Mouse (Mus musculus) kidney, embryonic 16.5 days (tissue): ENCODE results near the gene Bcor. TPM values are rescaled to one million over a fixed set of nuclear protein-coding genes. Genes with fewer than 3 reads are reported as not detected.

Source experiments
- ATAC-seq: fragments of 200-750 bp; cut with Nextera tagmentation; 2 replicates; pipeline ENCODE4 v1.8.0; 2017; ENCODE audit warnings: moderate TSS enrichment; ENCODE audit not compliant: low FRiP score, low TSS enrichment
- H3K27ac ChIP-seq: fragments of 300-500 bp; sonication (generic); 2 replicates; pipeline ENCODE4 v1.5.1; 2014; ENCODE audit warnings: low read length
- H3K27me3 ChIP-seq: fragments of 300-500 bp; sonication (generic); 2 replicates; pipeline ENCODE4 v1.6.1; 2014; ENCODE audit warnings: low read length, control low read depth, mixed read lengths; ENCODE audit not compliant: insufficient read depth
- H3K36me3 ChIP-seq: fragments of 300-500 bp; sonication (generic); 2 replicates; pipeline ENCODE4 v1.6.1; 2014; ENCODE audit warnings: low read length, control low read depth, mixed read lengths; ENCODE audit not compliant: insufficient read depth
- H3K4me1 ChIP-seq: fragments of 300-500 bp; sonication (generic); 2 replicates; pipeline ENCODE4 v1.6.1; 2014; ENCODE audit warnings: low read length, control low read depth, mixed read lengths; ENCODE audit not compliant: insufficient read depth
- H3K4me2 ChIP-seq: fragments of 300-500 bp; sonication (generic); replicated peaks from 2 replicates; pipeline ENCODE4 v1.6.1; 2014; ENCODE audit warnings: low read depth, low read length
- H3K4me3 ChIP-seq: fragments of 300-500 bp; sonication (generic); 2 replicates; pipeline ENCODE4 v1.5.1; 2014; ENCODE audit warnings: mild to moderate bottlenecking, low read length
- H3K9ac ChIP-seq: fragments of 300-500 bp; sonication (generic); replicated peaks from 2 replicates; pipeline ENCODE4 v1.6.1; 2014; ENCODE audit warnings: low read length
- H3K9me3 ChIP-seq: fragments of 300-500 bp; sonication (generic); 2 replicates; pipeline ENCODE4 v1.6.1; 2016; ENCODE audit warnings: low read length, control low read depth
- WGBS: fragments of 180-500 bp; shearing (Covaris S2); extraction: QIAGEN DNeasy Blood & Tissue Kit; methylation state at CpG from one replicate; pipeline ENCODE4 v1.1.7; 2014; 5-methylcytosine and 5-hydroxymethylcytosine counted together
- polyA plus RNA-seq: library from polyadenylated mRNA; unstranded; fragments of >200 nt; fragmentation: Nextera tagmentation; extraction: Ambion mirVana; gene quantifications from 2 replicates; pipeline ENCODE4 v1.2.1, GENCODE M21; 2015

Gene Bcor
- polyA plus RNA-seq, 1 experiment from 2014 or later = 16.7 TPM

- Histone ChIP-seq H3K9me3 (no peaks in the 10 kb centered on the region), H3K4me1 (peaks cover 9% of the 10 kb centered on the region), H3K4me3 (no peak overlapping the region), H3K9ac (no peak overlapping the region), H3K4me2 (no peak overlapping the region), H3K36me3 (no peaks in the 10 kb centered on the region), H3K27me3 (peaks cover 37% of the 10 kb centered on the region), H3K27ac (no peak overlapping the region)
- WGBS = 65% methylated on average over 1 of the region's 1 CpGs
- ATAC-seq = no peak
Observed at GRCm38 (mm10) chrX:12010660-12011059, 149.5 kb downstream of the Bcor start.

GRCm38 (mm10) chrX:12009046-12009445 is 151.1 kb downstream of the Bcor start:
- Histone ChIP-seq H3K27ac (no peak overlapping the region), H3K9me3 (no peaks in the 10 kb centered on the region), H3K4me3 (no peak overlapping the region), H3K9ac (no peak overlapping the region), H3K27me3 (peaks cover 52% of the 10 kb centered on the region), H3K4me2 (no peak overlapping the region), H3K4me1 (peaks cover 20% of the 10 kb centered on the region), H3K36me3 (no peaks in the 10 kb centered on the region)
- ATAC-seq = no peak
- 41% methylated on average over 3 of the region's 3 CpGs for WGBS

- ATAC-seq = no peak
- H3K4me1 ChIP-seq = peaks cover 25% of the 10 kb centered on the region
- H3K4me3 ChIP-seq = peak overlapping the region; percentile 46
- peaks cover 54% of the 10 kb centered on the region for H3K27me3 ChIP-seq
- peak overlapping the region; percentile 59 for H3K4me2 ChIP-seq
- H3K36me3 ChIP-seq = no peaks in the 10 kb centered on the region
- no peak overlapping the region for H3K27ac ChIP-seq
- WGBS = 17% methylated on average over 11 of the region's 11 CpGs
- no peaks in the 10 kb centered on the region for H3K9me3 ChIP-seq
- H3K9ac ChIP-seq = no peak overlapping the region
Observed at GRCm38 (mm10) chrX:12007832-12008540, 152.2 kb downstream of the Bcor start.

- no peaks in the 10 kb centered on the region for H3K9me3 ChIP-seq
- peak overlapping the region; percentile 69 for H3K9ac ChIP-seq
- no peaks in the 10 kb centered on the region for H3K36me3 ChIP-seq
- peaks cover 29% of the 10 kb centered on the region for H3K4me1 ChIP-seq
- H3K27me3 ChIP-seq = peaks cover 60% of the 10 kb centered on the region
- 6% methylated on average over 34 of the region's 75 CpGs for WGBS
- peak overlapping the region; percentile 46 for H3K4me3 ChIP-seq
- peak; percentile 56; the same call in 1 of the 2 replicates for ATAC-seq
- peak overlapping the region; percentile 92 for H3K27ac ChIP-seq
- peak overlapping the region; percentile 59 for H3K4me2 ChIP-seq
Observed at GRCm38 (mm10) chrX:12006882-12007753, 153.0 kb downstream of the Bcor start.

- H3K9me3 ChIP-seq = no peaks in the 10 kb centered on the region
- H3K4me1 ChIP-seq = peaks cover 29% of the 10 kb centered on the region
- ATAC-seq = peak; percentile 43
- 2% methylated on average over 52 of the region's 57 CpGs for WGBS
- peak overlapping the region; percentile 69 for H3K9ac ChIP-seq
- peak overlapping the region; percentile 59 for H3K4me2 ChIP-seq
- H3K36me3 ChIP-seq = no peaks in the 10 kb centered on the region
- H3K27ac ChIP-seq = peak overlapping the region; percentile 92
- H3K4me3 ChIP-seq = peak overlapping the region; percentile 46
- H3K27me3 ChIP-seq = peaks cover 69% of the 10 kb centered on the region
Observed at GRCm38 (mm10) chrX:12006031-12006881, 153.9 kb downstream of the Bcor start.

- peak overlapping the region; percentile 46 for H3K4me3 ChIP-seq
- H3K27me3 ChIP-seq = peaks cover 76% of the 10 kb centered on the region
- H3K4me2 ChIP-seq = peak overlapping the region; percentile 59
- no peaks in the 10 kb centered on the region for H3K36me3 ChIP-seq
- H3K9ac ChIP-seq = peak overlapping the region; percentile 69; the same call in 1 of the 2 replicates
- H3K27ac ChIP-seq = peak overlapping the region; percentile 92
- peaks cover 29% of the 10 kb centered on the region for H3K4me1 ChIP-seq
- no peaks in the 10 kb centered on the region for H3K9me3 ChIP-seq
- ATAC-seq = peak; percentile 81
- 5% methylated on average over 38 of the region's 38 CpGs for WGBS
Observed at GRCm38 (mm10) chrX:12005181-12006030, 154.7 kb downstream of the Bcor start.

GRCm38 (mm10) chrX:12004416-12004815 is 155.7 kb downstream of the Bcor start:
- H3K9ac ChIP-seq = no peak overlapping the region
- H3K4me3 ChIP-seq = no peak overlapping the region
- 17% methylated on average over 16 of the region's 16 CpGs for WGBS
- H3K9me3 ChIP-seq = no peaks in the 10 kb centered on the region
- no peaks in the 10 kb centered on the region for H3K36me3 ChIP-seq
- no peak overlapping the region for H3K4me2 ChIP-seq
- peaks cover 84% of the 10 kb centered on the region for H3K27me3 ChIP-seq
- H3K4me1 ChIP-seq = peaks cover 36% of the 10 kb centered on the region
- no peak for ATAC-seq
- no peak overlapping the region for H3K27ac ChIP-seq

- no peak overlapping the region for H3K9ac ChIP-seq
- peaks cover 84% of the 10 kb centered on the region for H3K27me3 ChIP-seq
- no peak overlapping the region for H3K4me3 ChIP-seq
- no peaks in the 10 kb centered on the region for H3K9me3 ChIP-seq
- H3K36me3 ChIP-seq = no peaks in the 10 kb centered on the region
- no peak overlapping the region for H3K4me2 ChIP-seq
- H3K27ac ChIP-seq = no peak overlapping the region
- peaks cover 34% of the 10 kb centered on the region for H3K4me1 ChIP-seq
- whole genome bisulfite sequencing = 33% methylated on average over 6 of the region's 6 CpGs
- no peak for ATAC-seq
Observed at GRCm38 (mm10) chrX:12003947-12004346, 156.2 kb downstream of the Bcor start.

GRCm38 (mm10) chrX:12003539-12003938 is 156.6 kb downstream of the Bcor start:
- Histone ChIP-seq H3K9ac (no peak overlapping the region), H3K36me3 (no peaks in the 10 kb centered on the region), H3K27me3 (peaks cover 87% of the 10 kb centered on the region), H3K4me2 (no peak overlapping the region), H3K4me3 (no peak overlapping the region), H3K4me1 (peaks cover 33% of the 10 kb centered on the region), H3K9me3 (no peaks in the 10 kb centered on the region), H3K27ac (no peak overlapping the region)
- ATAC-seq = no peak
- WGBS = 6% methylated on average over 1 of the region's 1 CpGs
